Mouse (Mus musculus) liver, postnatal 0 days (tissue): ENCODE data around the gene Nip7. TPM values are rescaled to one million over a fixed set of nuclear protein-coding genes. Genes with fewer than 3 reads are reported as not detected.

ENCODE experiments used
- ATAC-seq: fragments of 200-750 bp; cut with Nextera tagmentation; 2 replicates; pipeline ENCODE4 v1.8.0; 2017; ENCODE audit warnings: mild to moderate bottlenecking, moderate library complexity
- DNase-seq: peaks from one replicate; pipeline ENCODE4 v3.0.0-alpha.2; 2016
- H3K27ac ChIP-seq: fragments of 300-500 bp; sonication (generic); 2 replicates; pipeline ENCODE4 v1.5.1; 2014; ENCODE audit warnings: antibody characterized with exemption, moderate library complexity, mild to moderate bottlenecking, low read depth
- H3K27me3 ChIP-seq: fragments of 300-500 bp; sonication (generic); 2 replicates; pipeline ENCODE4 v1.6.1; 2014; ENCODE audit warnings: low read length, control low read depth, mixed read lengths; ENCODE audit not compliant: insufficient read depth
- H3K36me3 ChIP-seq: fragments of 300-500 bp; sonication (generic); replicated peaks from 2 replicates; pipeline ENCODE4 v1.6.1; 2014; ENCODE audit warnings: mild to moderate bottlenecking, control low read depth, low read length, moderate library complexity, mixed read lengths; ENCODE audit not compliant: insufficient read depth
- H3K4me1 ChIP-seq: fragments of 300-500 bp; sonication (generic); 2 replicates; pipeline ENCODE4 v1.6.1; 2014; ENCODE audit warnings: antibody characterized with exemption, mild to moderate bottlenecking, control low read depth; ENCODE audit not compliant: insufficient read depth
- H3K4me2 ChIP-seq: fragments of 300-500 bp; sonication (generic); 2 replicates; pipeline ENCODE4 v1.6.1; 2014; ENCODE audit warnings: low read depth, mild to moderate bottlenecking, low read length, moderate library complexity, mixed read lengths
- H3K4me3 ChIP-seq: fragments of 300-500 bp; sonication (generic); 2 replicates; pipeline ENCODE4 v1.5.1; 2014; ENCODE audit warnings: low read depth, low read length
- H3K9ac ChIP-seq: fragments of 300-500 bp; sonication (generic); replicated peaks from 2 replicates; pipeline ENCODE4 v1.6.1; 2014; ENCODE audit warnings: mild to moderate bottlenecking, moderate library complexity
- H3K9me3 ChIP-seq: fragments of 300-500 bp; sonication (generic); 2 replicates; pipeline ENCODE4 v1.6.1; 2016; ENCODE audit warnings: mild to moderate bottlenecking, control low read depth, low read length, mixed read lengths
- CTCF ChIP-seq: sonication (generic); IDR thresholded peaks from 2 replicates; pipeline ENCODE4 v1.5.1; 2016; ENCODE audit warnings: antibody characterized with exemption, low read depth
- EP300 ChIP-seq: IDR thresholded peaks from 2 replicates; pipeline ENCODE4 v1.6.1; 2016; ENCODE audit warnings: antibody characterized with exemption, low read depth, mild to moderate bottlenecking
- WGBS: fragments of 180-500 bp; shearing (Covaris S2); extraction: QIAGEN DNeasy Blood & Tissue Kit; methylation state at CpG from one replicate; pipeline ENCODE4 v1.1.7; 2014; ENCODE audit not compliant: insufficient replicate concordance; 5-methylcytosine and 5-hydroxymethylcytosine counted together
- polyA plus RNA-seq: library from polyadenylated mRNA; unstranded; fragments of >200 nt; fragmentation: Nextera tagmentation; extraction: Ambion mirVana; gene quantifications from 2 replicates; pipeline ENCODE4 v1.2.1, GENCODE M21; 2015

The Nip7 gene
- polyA plus RNA-seq, 1 experiment from 2014 or later: 31.2 TPM

- no peak for TF ChIP-seq CTCF
- TF ChIP-seq EP300: no peak
- Histone ChIP-seq H3K4me3 (no peak overlapping the region), H3K36me3 (peaks cover 69% of the 10 kb centered on the region), H3K9ac (no peak overlapping the region), H3K27ac (no peak overlapping the region), H3K9me3 (no peaks in the 10 kb centered on the region), H3K27me3 (no peaks in the 10 kb centered on the region), H3K4me2 (no peak overlapping the region), H3K4me1 (no peaks in the 10 kb centered on the region; the same call in 1 of the 2 replicates)
- ATAC-seq (no peak), DNase-seq (no peak)
- WGBS: 68% methylated on average over 7 of the region's 7 CpGs
Measured at GRCm38 (mm10) chr8:107040632-107041031, 16.0 kb upstream of the Nip7 start.

- Histone ChIP-seq H3K4me1 (peaks cover 6% of the 10 kb centered on the region), H3K4me2 (no peak overlapping the region), H3K27ac (no peak overlapping the region), H3K9ac (no peak overlapping the region), H3K4me3 (no peak overlapping the region), H3K27me3 (no peaks in the 10 kb centered on the region), H3K9me3 (no peaks in the 10 kb centered on the region), H3K36me3 (peaks cover 72% of the 10 kb centered on the region)
- 83% methylated on average over 6 of the region's 6 CpGs for WGBS
- DNase-seq (no peak), ATAC-seq (no peak)
- no peak for TF ChIP-seq CTCF
Measured at GRCm38 (mm10) chr8:107045478-107045877, 11.2 kb upstream of the Nip7 start.

- no peak overlapping the region for H3K4me3 ChIP-seq
- H3K9me3 ChIP-seq: no peaks in the 10 kb centered on the region
- H3K4me1 ChIP-seq: peaks cover 6% of the 10 kb centered on the region
- 62% methylated on average over 5 of the region's 5 CpGs for WGBS
- DNase-seq (no peak), ATAC-seq (no peak)
- no peak overlapping the region for H3K9ac ChIP-seq
- H3K27me3 ChIP-seq: no peaks in the 10 kb centered on the region
- H3K4me2 ChIP-seq: peak overlapping the region; percentile 88; the same call in 1 of the 2 replicates
- no peak overlapping the region for H3K27ac ChIP-seq
- no peak for TF ChIP-seq CTCF
- no peak for TF ChIP-seq EP300
- peaks cover 68% of the 10 kb centered on the region for H3K36me3 ChIP-seq
Measured at GRCm38 (mm10) chr8:107046976-107047375, 9.7 kb upstream of the Nip7 start.

- H3K9ac ChIP-seq: peak within 1 kb of the TSS; percentile 85
- 2% methylated on average over 78 of the region's 87 CpGs for WGBS
Measured at GRCm38 (mm10) chr8:107048061-107048941, 8.4 kb upstream of the Nip7 start, which contains the start of gene Pdf. Gene Pdf (minus strand): TSS chr8:107048614.

GRCm38 (mm10) chr8:107049480-107049879 lies 7.2 kb upstream of the Nip7 start:
- ATAC-seq (no peak), DNase-seq (no peak)
- peak overlapping the region; percentile 88; the same call in 1 of the 2 replicates for H3K4me2 ChIP-seq
- H3K9me3 ChIP-seq: no peaks in the 10 kb centered on the region
- H3K4me1 ChIP-seq: peaks cover 6% of the 10 kb centered on the region
- 81% methylated on average over 4 of the region's 4 CpGs for WGBS
- TF ChIP-seq CTCF (no peak), EP300 (no peak)
- peak overlapping the region; percentile 86; the same call in 1 of the 2 replicates for H3K4me3 ChIP-seq
- H3K9ac ChIP-seq: peak overlapping the region; percentile 85; the same call in 1 of the 2 replicates
- H3K27ac ChIP-seq: 0 out of 2 replicates have a peak overlapping the region, but pooled peaks have one; percentile 90
- peaks cover 68% of the 10 kb centered on the region for H3K36me3 ChIP-seq
- H3K27me3 ChIP-seq: no peaks in the 10 kb centered on the region

More at GRCm38 (mm10) chr8:107048061-107048941, 8.4 kb upstream of the Nip7 start, which contains the start of gene Pdf:
- ATAC-seq (peak; percentile 83), DNase-seq (peak; percentile 80)
- no peak for TF ChIP-seq CTCF
- no peak for TF ChIP-seq EP300
- Histone ChIP-seq H3K4me1 (peaks cover 6% of the 10 kb centered on the region), H3K27me3 (no peaks in the 10 kb centered on the region), H3K4me2 (peak within 1 kb of the TSS; percentile 88), H3K27ac (peak within 1 kb of the TSS; percentile 90), H3K4me3 (peak within 1 kb of the TSS; percentile 86), H3K9me3 (no peaks in the 10 kb centered on the region), H3K36me3 (peaks cover 68% of the 10 kb centered on the region)

DNA sequence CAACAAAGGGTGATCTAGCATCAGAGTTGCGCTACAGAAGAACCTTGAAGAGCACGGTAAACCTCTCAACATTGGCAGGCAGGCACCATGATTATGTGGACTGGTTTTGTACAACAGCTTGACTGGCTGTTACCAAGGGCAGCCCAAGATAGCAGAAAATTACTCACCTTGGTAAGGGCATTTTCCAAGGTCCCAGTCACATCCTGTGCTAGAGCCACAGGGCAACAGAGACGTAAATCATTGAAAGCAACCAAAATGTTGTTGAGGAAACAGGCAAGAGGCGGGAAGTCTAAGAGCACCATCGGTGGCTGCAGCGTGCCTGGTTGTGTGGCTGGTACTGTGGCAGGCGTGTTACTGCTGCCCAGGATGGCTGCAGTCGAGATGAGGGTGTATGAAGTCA lies 4.6 kb upstream of the Nip7 start:
- Histone ChIP-seq H3K4me3 (no peak overlapping the region), H3K4me1 (peaks cover 16% of the 10 kb centered on the region), H3K27ac (no peak overlapping the region), H3K27me3 (no peaks in the 10 kb centered on the region), H3K9me3 (no peaks in the 10 kb centered on the region), H3K9ac (no peak overlapping the region), H3K36me3 (peaks cover 50% of the 10 kb centered on the region), H3K4me2 (no peak overlapping the region)
- 96% methylated on average over 8 of the region's 8 CpGs for whole genome bisulfite sequencing
- DNase-seq (no peak), ATAC-seq (no peak)
- TF ChIP-seq EP300 (no peak), CTCF (no peak)
